Comparison of ENCODE assay signal across 13 mouse cellular contexts in the genomic region with DNA sequence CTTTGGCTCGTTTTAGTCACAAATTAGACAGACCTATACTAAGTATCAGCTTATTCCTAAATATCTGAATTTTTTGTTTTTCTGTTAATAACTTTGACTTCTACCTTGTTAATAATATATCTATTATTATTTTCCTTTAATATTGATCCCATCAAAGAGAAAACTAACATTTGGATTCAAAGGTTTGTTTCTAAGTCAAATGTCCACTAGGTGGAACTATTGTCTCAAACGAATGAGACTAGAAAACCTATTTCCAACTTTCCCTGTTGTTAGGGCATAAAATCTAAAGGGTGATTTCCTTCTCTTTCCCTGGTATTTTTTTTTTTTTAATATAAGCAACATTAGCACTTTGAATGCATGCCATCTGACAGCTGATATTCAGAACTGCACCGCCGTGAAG. TPM values are rescaled to one million over a fixed set of nuclear protein-coding genes. Genes with fewer than 3 reads are reported as not detected.
A peak's percentile ranks its signal among the peaks of the same experiment; 100 is the strongest.
DNase-seq lines count a peak whose midpoint lies in the region; ATAC-seq and TF ChIP-seq lines count a peak whose summit lies in the region.
"Had no signal": no experiment of that assay in that cellular context is flagged by ENCODE, and none has a peak within 500 bp of the region (broad histone marks: within the 10 kb centered on the region; RNA-seq: fewer than 3 reads in every experiment).

No protein-coding gene starts in this region.

- H3K36me3 ChIP-seq in embryonic facial prominence, embryonic 11.5 days (replicated peaks; ENCODE audit: control insufficient read depth, insufficient read depth, low read depth, low read length), result no peaks in the 10 kb centered on the region
- no peaks in the 10 kb centered on the region for H3K36me3 ChIP-seq in embryonic facial prominence, embryonic 10.5 days (replicated peaks)
- H3K36me3 ChIP-seq in ES-E14 (ENCODE audit: control insufficient read depth, insufficient read depth, low read length, poor library complexity, severe bottlenecking), result no peaks in the 10 kb centered on the region
- no peaks in the 10 kb centered on the region for H3K36me3 ChIP-seq in midbrain, embryonic 13.5 days
- H3K36me3 ChIP-seq: limb, embryonic 15.5 days had no signal

- no peak overlapping the region for H3K4me2 ChIP-seq in embryonic facial prominence, embryonic 11.5 days (ENCODE audit: low read depth, low read length)
- H3K4me2 ChIP-seq in midbrain, embryonic 13.5 days (replicated peaks), result no peak overlapping the region
- H3K4me2 ChIP-seq: limb, embryonic 15.5 days had no signal

- ATAC-seq in embryonic facial prominence, embryonic 11.5 days (replicated peaks; ENCODE audit: insufficient number of reproducible peaks, low FRiP score, low TSS enrichment, low read depth), result no peak
- ATAC-seq in midbrain, embryonic 13.5 days, result no peak

- no peaks in the 10 kb centered on the region for H3K27me3 ChIP-seq in embryonic facial prominence, embryonic 11.5 days (ENCODE audit: control insufficient read depth, insufficient read depth, low read length)
- H3K27me3 ChIP-seq in embryonic facial prominence, embryonic 10.5 days (replicated peaks; ENCODE audit: low read depth, poor library complexity, severe bottlenecking), result no peaks in the 10 kb centered on the region
- H3K27me3 ChIP-seq in midbrain, embryonic 13.5 days, result no peaks in the 10 kb centered on the region
- H3K27me3 ChIP-seq: limb, embryonic 15.5 days had no signal

- no peak overlapping the region for H3K27ac ChIP-seq in embryonic facial prominence, embryonic 11.5 days (replicated peaks; ENCODE audit: low read depth, low read length)
- H3K27ac ChIP-seq in embryonic facial prominence, embryonic 10.5 days (replicated peaks), result no peak overlapping the region
- H3K27ac ChIP-seq in layer of hippocampus, adult 2 months, result no peak overlapping the region
- H3K27ac ChIP-seq in ES-E14 (ENCODE audit: insufficient read depth, low read depth, low read length, poor library complexity, severe bottlenecking), result no peak overlapping the region
- no peak overlapping the region for H3K27ac ChIP-seq in midbrain, embryonic 13.5 days
- H3K27ac ChIP-seq: limb, embryonic 15.5 days had no signal

- in situ Hi-C loops in ES-E14 (cut with MboI; ENCODE audit: low sequenced_read_pairs in 2 of 2, unreplicated experiment in 2 of 2), result no loop called here

- WGBS in embryonic facial prominence, embryonic 11.5 days, result 42% methylated on average over 4 of the region's 4 CpGs
- 48% methylated on average over 4 of the region's 4 CpGs for WGBS in embryonic facial prominence, embryonic 10.5 days
- WGBS in midbrain, embryonic 13.5 days, result 40% methylated on average over 4 of the region's 4 CpGs

- no peak overlapping the region for H3K9ac ChIP-seq in embryonic facial prominence, embryonic 11.5 days (replicated peaks; ENCODE audit: low read length)
- no peak overlapping the region for H3K9ac ChIP-seq in ES-E14 (ENCODE audit: insufficient read depth, low read depth, low read length, poor library complexity, severe bottlenecking)
- no peak overlapping the region for H3K9ac ChIP-seq in midbrain, embryonic 13.5 days (replicated peaks)
- H3K9ac ChIP-seq: limb, embryonic 15.5 days had no signal

- peak; percentile 83 for TF ChIP-seq CTCF in layer of hippocampus, adult 2 months (conservative IDR thresholded peaks at IDR 0.05)

- no peaks in the 10 kb centered on the region for H3K9me3 ChIP-seq in embryonic facial prominence, embryonic 11.5 days (replicated peaks; ENCODE audit: control insufficient read depth, low read length)
- H3K9me3 ChIP-seq in embryonic facial prominence, embryonic 10.5 days, result no peaks in the 10 kb centered on the region
- no peaks in the 10 kb centered on the region for H3K9me3 ChIP-seq in ES-E14 (ENCODE audit: control insufficient read depth, insufficient read depth, low read depth, low read length)
- no peaks in the 10 kb centered on the region for H3K9me3 ChIP-seq in midbrain, embryonic 13.5 days
- H3K9me3 ChIP-seq: limb, embryonic 15.5 days had no signal

- DNase-seq in embryonic facial prominence, embryonic 11.5 days (ENCODE audit: low spot score), result peak; percentile 78
- DNase-seq in embryonic facial prominence, embryonic 10.5 days (ENCODE audit: low spot score), result no peak
- no peak for DNase-seq in layer of hippocampus, adult 2 months (ENCODE audit: low spot score in 2 of 2)
- DNase-seq in layer of hippocampus, adult 8-10 months (ENCODE audit: low spot score in 2 of 2), result no peak
- DNase-seq in ES-E14 (ENCODE audit: low read depth, low spot score), result peak; percentile 17
- DNase-seq in forelimb bud, embryonic 11.5 days (ENCODE audit: low read depth, low spot score), result peak; percentile 38
- no peak for DNase-seq in adrenal gland, postnatal 10 days
- DNase-seq: adrenal gland, postnatal 25 days; cerebellum, postnatal 25 days; heart, postnatal 36 days had no signal

- no peaks in the 10 kb centered on the region for H3K4me1 ChIP-seq in embryonic facial prominence, embryonic 11.5 days (ENCODE audit: control insufficient read depth, insufficient read depth, low read length)
- H3K4me1 ChIP-seq in embryonic facial prominence, embryonic 10.5 days, result 0 out of 2 replicates have a peak, but pooled peaks cover 3% of the 10 kb centered on the region
- no peaks in the 10 kb centered on the region for H3K4me1 ChIP-seq in ES-E14 (ENCODE audit: control insufficient read depth in 2 of 2, insufficient read depth in 2 of 2, low read length in 2 of 2, poor library complexity in 1 of 2)
- no peaks in the 10 kb centered on the region for H3K4me1 ChIP-seq in midbrain, embryonic 13.5 days (replicated peaks)
- H3K4me1 ChIP-seq: limb, embryonic 15.5 days had no signal

- H3K4me3 ChIP-seq in embryonic facial prominence, embryonic 11.5 days (ENCODE audit: low read depth, low read length), result no peak overlapping the region
- no peak overlapping the region for H3K4me3 ChIP-seq in embryonic facial prominence, embryonic 10.5 days
- H3K4me3 ChIP-seq in layer of hippocampus, adult 2 months, result no peak overlapping the region
- no peak overlapping the region for H3K4me3 ChIP-seq in ES-E14 (ENCODE audit: insufficient read depth in 1 of 2, low read depth in 1 of 2, low read length in 2 of 2, poor library complexity in 1 of 2, severe bottlenecking in 1 of 2)
- H3K4me3 ChIP-seq in midbrain, embryonic 13.5 days (replicated peaks), result no peak overlapping the region
- H3K4me3 ChIP-seq: limb, embryonic 15.5 days had no signal

TF ChIP-seq in ES-E14, 5 proteins besides CTCF, POLR2A, EP300 and RAD21:
- peak; percentile 61; the same call in 1 of the 2 replicates for TF ChIP-seq ZC3H11A (IDR thresholded peaks at IDR 0.05; ENCODE audit: borderline replicate concordance, low read depth, low read length)
- no peak for TF ChIP-seq MAFK (IDR thresholded peaks at IDR 0.05; ENCODE audit: insufficient read depth, low read depth, low read length)
TF ChIP-seq in ES-E14: peak in this region for 1.

RNA-seq across cellular contexts. Expression of gene Ndnf, which starts 20.0 kb away (rescaled TPM):
- polyA plus RNA-seq in embryonic facial prominence, embryonic 11.5 days (2014; fragmentation: Nextera tagmentation; extraction: Ambion mirVana), result 8.8 and 9.2 TPM in 2 replicates
- 8.3 and 15.0 TPM in 2 replicates for polyA plus RNA-seq in embryonic facial prominence, embryonic 10.5 days (2016; fragmentation: Nextera tagmentation; extraction: Ambion mirVana)
- total RNA-seq in layer of hippocampus, adult 2 months (2021), result 10 to 100 TPM; 17.6 to 27.2 TPM
- 10 to 100 TPM; 14.5 to 25.4 (median 15.2) TPM for total RNA-seq in layer of hippocampus, adult 8-10 months (2022)
- 0.95 and 1.4 TPM in 2 replicates for total RNA-seq in ES-E14 (2012; rRNA removed)
- 1 to 10 TPM; 3.3 to 3.9 TPM for total RNA-seq in adrenal gland, postnatal 10 days (2021)
- polyA plus RNA-seq in midbrain, embryonic 13.5 days (2015; fragmentation: Nextera tagmentation; extraction: Ambion mirVana), result 3.1 and 5.9 TPM in 2 replicates
- polyA plus RNA-seq: C2C12 had no signal

Comparison
In these comparisons a context has a peak if more than half of its experiments do, and no peak if none do; other contexts are left out.
1. DNase-seq: peak in embryonic facial prominence, embryonic 11.5 days (single experiment), ES-E14 (single experiment) and forelimb bud, embryonic 11.5 days (single experiment); none in embryonic facial prominence, embryonic 10.5 days (single experiment), layer of hippocampus, adult 2 months (0 of 2), layer of hippocampus, adult 8-10 months (0 of 2) and adrenal gland, postnatal 10 days (single experiment).